Mouse (Mus musculus): ENCODE measurements around the gene Fkbp4. TPM values are rescaled to one million over a fixed set of nuclear protein-coding genes. Genes with fewer than 3 reads are reported as not detected.

Fkbp4 gene
- polyA plus RNA-seq, 1 experiment from 2014 or later: 188 TPM

DNA sequence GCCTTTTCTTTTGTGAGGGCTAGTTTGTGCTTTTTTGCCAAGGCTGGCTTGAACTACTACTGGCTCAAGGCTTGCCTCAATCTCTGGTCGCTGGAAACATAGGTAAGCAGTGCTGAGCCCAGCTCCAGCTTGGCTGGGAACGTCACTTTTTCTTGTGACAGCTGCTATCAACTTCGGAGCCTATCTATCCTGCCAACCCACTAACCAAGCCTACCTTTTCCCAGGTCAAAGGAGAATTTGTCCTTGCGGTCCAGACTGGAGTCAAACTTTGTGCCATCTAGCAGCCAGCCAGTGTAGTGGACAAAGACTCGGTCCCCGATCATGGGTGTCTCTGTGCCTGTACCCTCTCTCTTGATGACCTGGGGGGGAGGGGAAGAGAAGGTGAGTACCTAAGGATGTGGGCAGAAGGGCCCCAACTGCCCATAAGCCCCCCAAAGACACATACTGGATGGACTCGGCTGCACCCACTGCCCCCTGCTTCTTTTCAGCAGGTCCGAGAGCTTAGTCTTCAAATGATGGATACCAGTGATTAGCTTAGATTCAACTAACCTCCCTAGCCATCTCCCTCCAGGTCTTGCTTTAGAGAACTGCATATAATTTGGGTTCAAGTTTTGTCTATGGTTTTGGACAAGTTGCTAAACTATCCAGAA, 2.0 kb downstream of the Fkbp4 start:
- Histone ChIP-seq H3K4me1 (replicated peaks) (peaks cover 53% of the 10 kb centered on the region), H3K36me3 (replicated peaks) (peaks cover 51% of the 10 kb centered on the region), H3K4me3 (replicated peaks) (peak overlapping the region; percentile 90), H3K4me2 (peak overlapping the region; percentile 100), H3K27ac (replicated peaks) (no peak overlapping the region), H3K27me3 (no peaks in the 10 kb centered on the region), H3K9me3 (replicated peaks) (no peaks in the 10 kb centered on the region), H3K9ac (peak overlapping the region; percentile 88; the same call in 1 of the 2 replicates)
- ATAC-seq (ENCODE audit: insufficient read depth): no peak
- 74% methylated on average over 8 of the region's 8 CpGs for WGBS (ENCODE audit: insufficient replicate concordance)

DNA sequence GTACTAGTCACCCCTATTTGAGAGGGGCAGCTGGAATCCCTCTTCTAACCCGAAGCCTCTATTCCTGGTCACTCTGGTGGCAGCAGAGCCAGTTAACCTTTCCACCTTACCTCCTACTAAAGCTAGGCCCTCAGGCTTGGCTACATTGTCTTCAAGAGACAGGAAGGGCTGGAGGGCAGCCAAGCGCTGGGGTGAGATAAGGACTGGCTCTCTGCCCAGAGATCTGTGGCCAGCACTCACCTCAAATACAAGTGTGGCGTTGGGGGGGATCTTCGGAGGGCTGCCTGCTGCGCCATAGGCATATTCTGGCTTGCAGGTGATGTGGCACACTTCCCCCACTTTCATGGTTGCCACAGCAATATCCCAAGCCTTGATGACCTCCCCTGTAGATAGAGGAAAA, 3.0 kb downstream of the Fkbp4 start:
- Histone ChIP-seq H3K4me3 (replicated peaks) (no peak overlapping the region), H3K36me3 (replicated peaks) (peaks cover 61% of the 10 kb centered on the region), H3K4me1 (replicated peaks) (peaks cover 52% of the 10 kb centered on the region), H3K4me2 (0 out of 2 replicates have a peak overlapping the region, but pooled peaks have one; percentile 8), H3K9ac (no peak overlapping the region), H3K27ac (replicated peaks) (no peak overlapping the region), H3K9me3 (replicated peaks) (no peaks in the 10 kb centered on the region), H3K27me3 (no peaks in the 10 kb centered on the region)
- ATAC-seq (ENCODE audit: insufficient read depth): no peak
- WGBS (ENCODE audit: insufficient replicate concordance): 47% methylated on average over 5 of the region's 5 CpGs

DNA sequence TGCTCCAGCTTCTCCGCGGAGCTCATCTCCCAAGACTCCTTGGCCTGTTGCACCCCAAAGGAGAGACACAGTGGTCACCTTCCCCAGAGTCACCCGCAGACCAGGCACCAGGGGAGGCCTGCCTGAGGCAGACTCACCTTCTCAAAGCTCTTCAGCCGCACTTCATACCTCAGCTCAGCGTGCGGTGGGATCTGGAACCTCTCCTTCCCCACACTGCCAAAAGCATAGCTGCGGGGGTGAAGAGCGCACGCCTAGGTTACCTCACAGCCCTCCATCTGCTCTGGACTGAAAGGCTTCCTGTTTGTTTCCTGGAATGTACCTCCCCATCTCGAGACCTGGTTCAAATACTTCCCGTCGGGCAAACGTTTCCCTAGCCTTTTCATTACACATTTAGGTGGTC, 4.9 kb downstream of the Fkbp4 start:
- H3K9me3 ChIP-seq (replicated peaks): no peaks in the 10 kb centered on the region
- H3K4me1 ChIP-seq (replicated peaks): peaks cover 49% of the 10 kb centered on the region
- no peak overlapping the region for H3K4me2 ChIP-seq
- no peak overlapping the region for H3K9ac ChIP-seq
- ATAC-seq (ENCODE audit: insufficient read depth): no peak
- H3K36me3 ChIP-seq (replicated peaks): peaks cover 78% of the 10 kb centered on the region
- H3K4me3 ChIP-seq (replicated peaks): no peak overlapping the region
- no peak overlapping the region for H3K27ac ChIP-seq (replicated peaks)
- WGBS (ENCODE audit: insufficient replicate concordance): 87% methylated on average over 13 of the region's 13 CpGs
- no peaks in the 10 kb centered on the region for H3K27me3 ChIP-seq

DNA sequence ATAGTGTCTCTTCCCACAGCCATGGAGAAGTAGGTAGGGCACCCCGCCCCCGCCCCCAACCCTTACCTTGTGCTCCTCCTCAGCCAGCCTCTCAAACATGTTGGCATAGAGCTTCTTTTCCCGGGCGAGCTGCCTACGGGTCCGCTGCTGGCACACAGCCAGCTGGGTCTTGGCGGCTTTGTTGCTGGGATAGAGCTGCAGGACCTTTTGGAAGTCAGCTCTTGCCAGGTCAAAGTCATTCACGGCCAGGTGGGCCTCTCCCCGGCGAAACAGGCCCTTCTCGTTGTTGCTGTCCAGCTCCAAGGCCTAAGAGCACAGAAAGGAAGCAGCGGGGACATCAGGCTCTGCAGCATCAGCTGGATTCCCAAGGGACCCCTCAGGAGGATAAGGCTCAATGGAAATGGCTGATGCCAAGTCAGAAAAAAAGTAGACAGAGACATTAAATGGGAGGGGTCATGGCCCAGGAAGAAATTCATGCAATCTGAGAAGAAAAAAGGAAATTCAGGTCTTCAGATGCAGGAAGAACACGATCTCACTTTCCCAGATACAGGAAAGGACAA, 6.0 kb downstream of the Fkbp4 start:
- Histone ChIP-seq H3K9me3 (replicated peaks) (no peaks in the 10 kb centered on the region), H3K9ac (no peak overlapping the region), H3K36me3 (replicated peaks) (peaks cover 85% of the 10 kb centered on the region), H3K4me3 (replicated peaks) (no peak overlapping the region), H3K27ac (replicated peaks) (no peak overlapping the region), H3K27me3 (no peaks in the 10 kb centered on the region), H3K4me1 (replicated peaks) (peaks cover 40% of the 10 kb centered on the region), H3K4me2 (no peak overlapping the region)
- ATAC-seq (ENCODE audit: insufficient read depth): no peak
- WGBS (ENCODE audit: insufficient replicate concordance): 86% methylated on average over 13 of the region's 13 CpGs

DNA sequence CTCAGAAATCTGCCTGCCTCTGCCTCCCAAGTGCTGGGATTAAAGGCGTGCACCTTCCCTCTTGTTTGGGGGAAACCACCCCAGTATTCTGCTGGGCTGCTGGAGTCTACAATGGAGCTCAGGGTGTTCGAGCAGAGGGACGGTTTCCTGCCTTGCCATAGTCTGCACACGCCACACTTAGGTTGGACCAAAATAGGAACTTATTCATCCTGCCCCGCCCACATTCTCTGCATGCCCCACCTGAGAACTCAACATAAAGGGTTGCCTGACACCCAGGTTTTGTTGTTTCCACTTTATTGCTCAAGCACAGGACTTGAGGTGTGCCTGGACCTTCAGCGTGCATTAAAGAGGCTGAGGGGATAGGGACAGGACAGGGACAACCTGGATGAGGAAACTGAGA, 8.7 kb downstream of the Fkbp4 start:
- Histone ChIP-seq H3K4me3 (replicated peaks) (no peak overlapping the region), H3K4me1 (replicated peaks) (peaks cover 23% of the 10 kb centered on the region), H3K27ac (replicated peaks) (no peak overlapping the region), H3K9me3 (replicated peaks) (no peaks in the 10 kb centered on the region), H3K4me2 (no peak overlapping the region), H3K9ac (no peak overlapping the region), H3K27me3 (no peaks in the 10 kb centered on the region), H3K36me3 (replicated peaks) (peaks cover 67% of the 10 kb centered on the region)
- 61% methylated on average over 6 of the region's 6 CpGs for WGBS (ENCODE audit: insufficient replicate concordance)
- ATAC-seq (ENCODE audit: insufficient read depth): no peak

DNA sequence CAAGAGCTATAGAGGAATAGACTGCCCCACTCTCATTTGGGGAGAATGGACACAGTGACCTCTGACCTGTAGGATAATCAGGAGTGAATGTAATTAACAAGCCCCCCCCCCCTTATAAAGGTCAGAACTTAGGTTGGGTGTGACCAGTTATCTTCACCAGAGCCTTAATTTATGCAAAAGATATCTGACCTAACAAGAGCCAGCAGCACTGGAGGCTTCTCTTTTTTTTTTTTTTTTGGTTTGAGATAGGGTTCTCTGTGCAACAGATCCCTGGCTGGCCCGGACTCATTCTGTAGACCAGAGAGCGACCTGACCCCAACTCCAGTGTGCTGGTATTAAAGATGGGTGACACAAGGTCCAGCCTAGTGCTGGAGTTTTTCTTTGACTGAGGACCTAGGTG, 9.2 kb downstream of the Fkbp4 start:
- H3K4me3 ChIP-seq (replicated peaks): no peak overlapping the region
- no peaks in the 10 kb centered on the region for H3K27me3 ChIP-seq
- no peak for ATAC-seq (ENCODE audit: insufficient read depth)
- no peaks in the 10 kb centered on the region for H3K9me3 ChIP-seq (replicated peaks)
- 47% methylated on average over 2 of the region's 2 CpGs for WGBS (ENCODE audit: insufficient replicate concordance)
- H3K36me3 ChIP-seq (replicated peaks): peaks cover 62% of the 10 kb centered on the region
- H3K4me1 ChIP-seq (replicated peaks): peaks cover 23% of the 10 kb centered on the region
- H3K9ac ChIP-seq: no peak overlapping the region
- 0 out of 2 replicates have a peak overlapping the region, but pooled peaks have one; percentile 3 for H3K27ac ChIP-seq (replicated peaks)
- no peak overlapping the region for H3K4me2 ChIP-seq

DNA sequence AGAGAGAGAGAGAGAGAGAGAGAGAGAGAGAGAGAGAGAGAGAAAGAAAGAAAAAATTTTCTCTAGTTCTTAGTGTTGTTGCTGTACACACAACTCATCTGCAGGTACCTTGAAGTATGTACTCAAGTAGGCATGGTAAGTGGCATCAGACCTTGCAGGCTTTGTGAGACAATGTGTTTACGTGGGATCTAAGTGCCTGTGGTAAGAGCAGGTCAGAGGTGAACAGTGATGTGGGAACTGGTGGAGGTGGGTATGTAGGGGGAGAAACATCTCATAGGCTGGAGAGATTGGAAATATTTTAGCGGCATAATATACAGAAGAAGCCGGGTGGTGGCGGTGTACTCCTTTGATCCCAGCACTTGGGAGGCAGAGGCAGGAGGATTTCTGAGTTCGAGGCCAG, 10.9 kb downstream of the Fkbp4 start:
- 79% methylated on average over 5 of the region's 5 CpGs for WGBS (ENCODE audit: insufficient replicate concordance)

DNA sequence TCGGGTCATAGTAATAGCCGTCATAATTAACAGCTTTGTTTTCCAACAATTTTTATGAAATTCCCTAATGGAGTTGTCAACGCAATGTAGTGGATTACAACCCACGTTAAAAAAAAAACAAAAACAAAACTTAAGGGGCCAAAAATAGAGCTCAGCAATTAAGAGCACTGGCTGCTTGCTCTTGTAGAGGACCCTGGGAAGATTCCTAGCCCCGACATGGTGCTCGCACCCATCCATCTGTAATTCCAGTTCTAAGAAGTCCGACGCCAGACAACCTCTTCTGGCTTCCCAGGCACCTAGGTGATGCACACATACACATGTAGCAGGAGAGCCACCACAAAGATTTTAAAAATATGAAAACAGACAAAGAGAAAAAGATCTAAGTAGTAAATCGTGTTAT, 13.4 kb downstream of the Fkbp4 start:
- Histone ChIP-seq H3K27me3 (no peaks in the 10 kb centered on the region), H3K4me3 (replicated peaks) (peak overlapping the region; percentile 75), H3K4me2 (peak overlapping the region; percentile 79), H3K9me3 (replicated peaks) (no peaks in the 10 kb centered on the region), H3K36me3 (replicated peaks) (peaks cover 20% of the 10 kb centered on the region), H3K4me1 (replicated peaks) (peaks cover 34% of the 10 kb centered on the region), H3K9ac (peak overlapping the region; percentile 63; the same call in 1 of the 2 replicates), H3K27ac (replicated peaks) (peak overlapping the region; percentile 90)
- no peak for ATAC-seq (ENCODE audit: insufficient read depth)
- 18% methylated on average over 9 of the region's 9 CpGs for WGBS (ENCODE audit: insufficient replicate concordance)

More for the DNA sequence above, 10.9 kb downstream of the Fkbp4 start:
- no peak for ATAC-seq (ENCODE audit: insufficient read depth)
- Histone ChIP-seq H3K9ac (no peak overlapping the region), H3K27me3 (no peaks in the 10 kb centered on the region), H3K36me3 (replicated peaks) (peaks cover 45% of the 10 kb centered on the region), H3K9me3 (replicated peaks) (no peaks in the 10 kb centered on the region), H3K4me2 (no peak overlapping the region), H3K4me1 (replicated peaks) (peaks cover 32% of the 10 kb centered on the region), H3K27ac (replicated peaks) (no peak overlapping the region), H3K4me3 (replicated peaks) (no peak overlapping the region)

DNA sequence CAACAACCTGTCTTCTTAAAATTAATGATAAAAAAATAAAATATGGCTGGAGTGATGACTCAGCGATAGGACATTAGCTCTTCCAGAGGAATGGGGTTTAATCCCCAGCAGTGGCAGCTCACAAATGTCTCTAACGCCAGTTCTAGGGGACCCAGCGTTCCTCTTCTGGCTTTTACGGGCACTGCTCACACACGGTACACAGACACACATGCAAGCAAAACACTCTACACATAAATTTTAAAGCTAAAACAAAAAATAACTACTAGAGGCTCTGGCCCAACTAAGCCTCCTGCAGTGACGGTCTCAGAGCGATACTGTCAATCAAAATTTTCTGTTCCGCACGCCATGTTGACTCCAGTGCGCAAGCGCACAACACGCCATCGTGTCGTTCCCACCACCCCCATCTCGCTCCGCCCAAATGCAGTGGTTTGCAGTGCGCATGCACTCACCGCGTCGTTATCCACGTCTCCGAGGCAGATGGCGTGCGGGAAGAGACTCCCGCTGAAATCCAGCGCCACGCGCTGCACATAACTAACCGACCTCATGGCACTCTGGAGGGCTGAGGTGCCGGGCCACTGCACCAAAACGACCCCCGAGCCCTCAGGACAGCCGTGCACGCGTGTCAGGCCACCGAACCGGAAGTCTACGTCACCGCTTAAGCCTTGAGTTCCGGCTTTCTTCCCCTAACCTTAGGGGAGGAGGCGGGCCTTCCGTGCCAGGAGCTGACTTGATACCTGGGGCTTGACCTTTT, 14.0 kb downstream of the Fkbp4 start, which contains the start of gene Itfg2:
Gene Itfg2 (minus strand): TSS at position 663 of the 751 bp plus-strand sequence.
- Histone ChIP-seq H3K4me3 (replicated peaks) (peak within 1 kb of the TSS; percentile 75), H3K4me1 (replicated peaks) (peaks cover 28% of the 10 kb centered on the region), H3K4me2 (peak within 1 kb of the TSS; percentile 79), H3K27me3 (no peaks in the 10 kb centered on the region), H3K27ac (replicated peaks) (peak within 1 kb of the TSS; percentile 90), H3K9me3 (replicated peaks) (no peaks in the 10 kb centered on the region), H3K9ac (peak within 1 kb of the TSS; percentile 64), H3K36me3 (replicated peaks) (peaks cover 14% of the 10 kb centered on the region)
- peak; percentile 94 for ATAC-seq (ENCODE audit: insufficient read depth)
- under 1% methylated on average over 42 of the region's 42 CpGs for WGBS (ENCODE audit: insufficient replicate concordance)

DNA sequence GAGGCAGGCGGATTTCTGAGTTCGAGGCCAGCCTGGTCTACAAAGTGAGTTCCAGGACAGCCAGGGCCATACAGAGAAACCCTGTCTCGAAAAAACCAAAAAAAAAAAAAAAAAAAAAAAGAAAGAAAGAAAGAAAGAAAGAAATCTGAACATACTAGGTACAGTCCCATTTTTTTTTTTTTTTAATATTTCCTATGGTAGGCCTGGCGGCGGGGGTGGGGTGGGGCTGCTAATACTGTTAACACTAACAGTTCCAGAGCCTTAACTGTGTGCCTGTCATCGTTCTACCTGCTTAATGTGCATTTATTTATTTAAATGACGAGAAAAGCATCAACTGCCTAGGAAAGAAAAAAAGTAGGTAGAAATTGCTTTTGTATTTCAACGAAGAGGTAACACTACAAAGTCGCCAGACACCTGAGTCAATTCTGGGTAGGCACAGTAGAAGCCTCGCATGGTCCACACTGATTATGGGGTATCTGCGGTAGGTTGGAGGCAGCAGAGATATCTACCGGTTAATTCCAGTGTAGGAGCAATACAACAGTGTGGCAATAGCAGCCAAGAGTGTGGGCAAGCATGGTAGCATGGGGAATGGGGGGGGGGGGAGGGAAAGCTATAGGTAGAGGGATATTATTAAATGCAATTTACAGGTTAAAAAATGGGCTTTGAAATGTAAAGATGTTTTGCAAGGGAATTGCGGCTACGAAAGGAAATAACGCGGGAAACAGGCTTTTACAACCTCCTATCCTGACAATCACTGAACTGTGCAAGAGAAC, 14.8 kb downstream of the Fkbp4 start:
- H3K9me3 ChIP-seq (replicated peaks): no peaks in the 10 kb centered on the region
- H3K4me3 ChIP-seq (replicated peaks): peak overlapping the region; percentile 75
- H3K4me2 ChIP-seq: peak overlapping the region; percentile 79
- WGBS (ENCODE audit: insufficient replicate concordance): 21% methylated on average over 15 of the region's 16 CpGs
- H3K9ac ChIP-seq: peak overlapping the region; percentile 64
- H3K36me3 ChIP-seq (replicated peaks): peaks cover 7% of the 10 kb centered on the region
- peak; percentile 71 for ATAC-seq (ENCODE audit: insufficient read depth)
- peak overlapping the region; percentile 90 for H3K27ac ChIP-seq (replicated peaks)
- no peaks in the 10 kb centered on the region for H3K27me3 ChIP-seq
- H3K4me1 ChIP-seq (replicated peaks): peaks cover 22% of the 10 kb centered on the region
